Mouse (Mus musculus): ENCODE results near the gene Foxp2.

GRCm38 (mm10) chr6:15120916-15121315, 219.8 kb downstream of the Foxp2 start:
- TF ChIP-seq GATA1 (IDR thresholded peaks at IDR 0.05; ENCODE audit: low read length), result no peak
- TF ChIP-seq TAL1 (IDR thresholded peaks at IDR 0.05; ENCODE audit: low read length), result no peak

All from erythroblast, embryonic 14.5 days (primary cell).